Mouse (Mus musculus): ENCODE data around the gene Spn.

Gene Spn

GRCm38 (mm10) chr7:127105551-127105950, 32.1 kb downstream of the Spn start:
- peaks cover 55% of the 10 kb centered on the region for H3K4me1 ChIP-seq (replicated peaks; ENCODE audit: low read depth, low read length)
- H3K4me3 ChIP-seq (replicated peaks; ENCODE audit: low read length): no peak overlapping the region
- H3K27me3 ChIP-seq (ENCODE audit: insufficient read depth, low read length): no peaks in the 10 kb centered on the region
- no peak for TF ChIP-seq CTCF (conservative IDR thresholded peaks at IDR 0.05; ENCODE audit: low read length)
- TF ChIP-seq POU5F1 (IDR thresholded peaks at IDR 0.05; ENCODE audit: borderline replicate concordance, low read length): no peak
- TF ChIP-seq NANOG (IDR thresholded peaks at IDR 0.05; ENCODE audit: borderline replicate concordance, low read length): no peak
- H3K36me3 ChIP-seq (ENCODE audit: insufficient read depth, low read length): no peaks in the 10 kb centered on the region
- H3K9me3 ChIP-seq (ENCODE audit: low read length): no peaks in the 10 kb centered on the region

- H3K4me1 ChIP-seq (replicated peaks; ENCODE audit: low read depth, low read length): peaks cover 47% of the 10 kb centered on the region
- peak overlapping the region; percentile 66 for H3K4me3 ChIP-seq (replicated peaks; ENCODE audit: low read length)
- no peaks in the 10 kb centered on the region for H3K36me3 ChIP-seq (ENCODE audit: insufficient read depth, low read length)
- no peaks in the 10 kb centered on the region for H3K27me3 ChIP-seq (ENCODE audit: insufficient read depth, low read length)
- peak; percentile 76 for TF ChIP-seq CTCF (conservative IDR thresholded peaks at IDR 0.05; ENCODE audit: low read length)
- TF ChIP-seq POU5F1 (IDR thresholded peaks at IDR 0.05; ENCODE audit: borderline replicate concordance, low read length): no peak
- no peak for TF ChIP-seq NANOG (IDR thresholded peaks at IDR 0.05; ENCODE audit: borderline replicate concordance, low read length)
- H3K9me3 ChIP-seq (ENCODE audit: low read length): no peaks in the 10 kb centered on the region
These were observed 32.9 kb downstream of the Spn start for GRCm38 (mm10) chr7:127104560-127105332.

DNA sequence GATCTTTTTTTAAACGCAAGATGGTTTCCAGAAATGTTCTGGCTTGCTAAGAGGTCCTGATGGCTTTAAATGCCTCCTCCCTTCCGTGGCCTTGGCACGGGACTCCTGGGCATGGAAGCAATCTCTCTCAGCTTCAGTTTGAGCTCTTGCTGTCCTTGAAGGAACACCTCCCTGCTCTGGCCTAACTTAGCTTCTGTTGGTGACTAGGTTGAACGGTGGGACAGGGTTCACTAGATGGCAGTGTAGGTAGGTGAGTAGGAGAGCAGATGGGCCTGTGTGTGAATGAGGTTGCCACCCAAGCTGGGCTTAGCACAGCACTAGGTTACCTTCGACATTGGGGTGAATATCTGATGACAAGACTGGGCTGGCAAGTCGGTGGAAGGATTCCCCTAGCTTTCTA, 33.7 kb downstream of the Spn start:
- H3K4me1 ChIP-seq (replicated peaks; ENCODE audit: low read depth, low read length): peaks cover 45% of the 10 kb centered on the region
- 0 out of 2 replicates have a peak overlapping the region, but pooled peaks have one; percentile 20 for H3K4me3 ChIP-seq (replicated peaks; ENCODE audit: low read length)
- no peaks in the 10 kb centered on the region for H3K9me3 ChIP-seq (ENCODE audit: low read length)
- H3K36me3 ChIP-seq (ENCODE audit: insufficient read depth, low read length): no peaks in the 10 kb centered on the region
- no peaks in the 10 kb centered on the region for H3K27me3 ChIP-seq (ENCODE audit: insufficient read depth, low read length)
- TF ChIP-seq NANOG (IDR thresholded peaks at IDR 0.05; ENCODE audit: borderline replicate concordance, low read length) (no peak), CTCF (conservative IDR thresholded peaks at IDR 0.05; ENCODE audit: low read length) (0 out of 2 replicates have a peak, but pooled peaks have one; percentile 11), POU5F1 (IDR thresholded peaks at IDR 0.05; ENCODE audit: borderline replicate concordance, low read length) (no peak)

- Histone ChIP-seq H3K36me3 (ENCODE audit: insufficient read depth, low read length) (no peaks in the 10 kb centered on the region), H3K9me3 (ENCODE audit: low read length) (no peaks in the 10 kb centered on the region), H3K4me1 (replicated peaks; ENCODE audit: low read depth, low read length) (peaks cover 36% of the 10 kb centered on the region), H3K27me3 (ENCODE audit: insufficient read depth, low read length) (no peaks in the 10 kb centered on the region), H3K4me3 (replicated peaks; ENCODE audit: low read length) (no peak overlapping the region)
- TF ChIP-seq CTCF (conservative IDR thresholded peaks at IDR 0.05; ENCODE audit: low read length) (no peak), POU5F1 (IDR thresholded peaks at IDR 0.05; ENCODE audit: borderline replicate concordance, low read length) (no peak), NANOG (IDR thresholded peaks at IDR 0.05; ENCODE audit: borderline replicate concordance, low read length) (no peak)
These were observed 35.5 kb downstream of the Spn start for GRCm38 (mm10) chr7:127102148-127102547.

DNA sequence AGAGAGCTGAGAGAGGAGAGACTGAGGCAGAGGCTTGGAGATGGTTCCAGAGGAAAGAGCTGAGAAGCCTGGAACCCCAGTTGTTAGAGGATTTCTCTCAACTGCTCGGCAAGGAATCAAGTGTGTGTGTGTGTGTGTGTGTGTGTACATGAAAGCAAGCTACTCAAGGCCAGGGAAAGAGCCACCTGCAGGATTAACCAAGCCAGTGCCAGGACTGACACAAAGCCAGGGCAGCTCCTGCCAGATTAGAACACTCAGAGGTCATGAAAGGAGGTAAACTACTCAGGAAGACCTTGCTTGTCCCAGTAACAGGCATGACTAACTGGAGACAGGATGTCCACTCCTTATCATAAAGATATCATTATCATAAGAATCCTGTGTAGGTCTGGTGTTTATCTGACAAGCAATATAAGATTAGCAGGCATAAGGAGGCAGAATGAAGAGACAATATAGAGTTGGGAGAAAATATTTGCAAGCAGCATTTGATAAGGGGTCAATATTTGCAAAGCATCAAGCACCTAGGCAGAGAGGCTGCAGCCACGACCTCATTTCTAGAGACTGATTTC, 36.1 kb downstream of the Spn start:
- TF ChIP-seq CTCF (conservative IDR thresholded peaks at IDR 0.05; ENCODE audit: low read length) (no peak), POU5F1 (IDR thresholded peaks at IDR 0.05; ENCODE audit: borderline replicate concordance, low read length) (no peak), NANOG (IDR thresholded peaks at IDR 0.05; ENCODE audit: borderline replicate concordance, low read length) (no peak)
- no peaks in the 10 kb centered on the region for H3K9me3 ChIP-seq (ENCODE audit: low read length)
- H3K27me3 ChIP-seq (ENCODE audit: insufficient read depth, low read length): no peaks in the 10 kb centered on the region
- H3K4me3 ChIP-seq (replicated peaks; ENCODE audit: low read length): no peak overlapping the region
- H3K4me1 ChIP-seq (replicated peaks; ENCODE audit: low read depth, low read length): peaks cover 37% of the 10 kb centered on the region
- H3K36me3 ChIP-seq (ENCODE audit: insufficient read depth, low read length): no peaks in the 10 kb centered on the region

- Histone ChIP-seq H3K9me3 (ENCODE audit: low read length) (no peaks in the 10 kb centered on the region), H3K4me1 (replicated peaks; ENCODE audit: low read depth, low read length) (peaks cover 25% of the 10 kb centered on the region), H3K4me3 (replicated peaks; ENCODE audit: low read length) (no peak overlapping the region), H3K27me3 (ENCODE audit: insufficient read depth, low read length) (no peaks in the 10 kb centered on the region), H3K36me3 (ENCODE audit: insufficient read depth, low read length) (peaks cover 3% of the 10 kb centered on the region)
- TF ChIP-seq NANOG (IDR thresholded peaks at IDR 0.05; ENCODE audit: borderline replicate concordance, low read length) (no peak), POU5F1 (IDR thresholded peaks at IDR 0.05; ENCODE audit: borderline replicate concordance, low read length) (no peak), CTCF (conservative IDR thresholded peaks at IDR 0.05; ENCODE audit: low read length) (no peak)
These were observed 38.1 kb downstream of the Spn start for GRCm38 (mm10) chr7:127099528-127099927.

DNA sequence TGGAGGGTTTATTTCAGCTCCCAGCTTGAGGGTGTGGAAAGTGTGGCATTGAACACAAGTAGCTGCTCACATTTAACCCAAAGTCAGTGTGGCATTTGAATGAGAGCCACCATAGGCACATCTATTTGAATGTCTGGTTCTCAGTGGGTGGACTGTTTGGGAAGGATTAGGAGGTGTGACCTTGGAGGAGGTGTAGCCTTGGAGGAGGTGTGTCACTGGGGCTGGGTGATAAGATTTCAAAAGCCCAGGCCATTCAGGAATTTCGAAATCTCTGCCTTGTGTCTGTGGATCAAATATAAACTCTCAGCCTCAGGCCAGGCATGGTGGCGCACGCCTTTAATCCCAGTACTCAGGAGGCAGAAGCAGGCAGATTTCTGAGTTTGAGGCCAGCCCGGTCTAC, 38.7 kb downstream of the Spn start:
- no peak overlapping the region for H3K4me3 ChIP-seq (replicated peaks; ENCODE audit: low read length)
- H3K27me3 ChIP-seq (ENCODE audit: insufficient read depth, low read length): no peaks in the 10 kb centered on the region
- H3K9me3 ChIP-seq (ENCODE audit: low read length): no peaks in the 10 kb centered on the region
- peaks cover 9% of the 10 kb centered on the region for H3K36me3 ChIP-seq (ENCODE audit: insufficient read depth, low read length)
- TF ChIP-seq CTCF (conservative IDR thresholded peaks at IDR 0.05; ENCODE audit: low read length) (no peak), POU5F1 (IDR thresholded peaks at IDR 0.05; ENCODE audit: borderline replicate concordance, low read length) (no peak), NANOG (IDR thresholded peaks at IDR 0.05; ENCODE audit: borderline replicate concordance, low read length) (no peak)
- H3K4me1 ChIP-seq (replicated peaks; ENCODE audit: low read depth, low read length): peaks cover 24% of the 10 kb centered on the region

DNA sequence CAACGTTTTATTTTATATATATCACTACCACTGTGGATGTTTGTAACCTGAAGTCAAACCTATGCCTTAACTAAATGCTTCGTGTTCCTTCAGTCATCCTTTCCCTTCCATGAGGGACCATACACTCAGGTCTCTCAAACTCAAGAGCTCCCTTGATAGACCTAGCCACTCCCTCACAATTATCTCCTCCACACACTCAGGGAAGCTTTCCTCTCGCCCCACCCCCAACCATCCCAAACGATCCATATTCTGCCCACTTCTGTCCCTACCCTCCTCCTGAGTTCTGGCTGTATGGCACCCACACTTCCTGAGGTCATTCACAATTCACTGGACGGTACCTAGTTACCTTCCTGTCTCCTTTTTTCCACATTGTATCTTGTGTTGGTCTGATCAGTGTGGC, 39.1 kb downstream of the Spn start:
- H3K4me3 ChIP-seq (replicated peaks; ENCODE audit: low read length): no peak overlapping the region
- H3K4me1 ChIP-seq (replicated peaks; ENCODE audit: low read depth, low read length): peaks cover 21% of the 10 kb centered on the region
- H3K27me3 ChIP-seq (ENCODE audit: insufficient read depth, low read length): no peaks in the 10 kb centered on the region
- TF ChIP-seq NANOG (IDR thresholded peaks at IDR 0.05; ENCODE audit: borderline replicate concordance, low read length) (no peak), POU5F1 (IDR thresholded peaks at IDR 0.05; ENCODE audit: borderline replicate concordance, low read length) (no peak), CTCF (conservative IDR thresholded peaks at IDR 0.05; ENCODE audit: low read length) (no peak)
- H3K9me3 ChIP-seq (ENCODE audit: low read length): no peaks in the 10 kb centered on the region
- H3K36me3 ChIP-seq (ENCODE audit: insufficient read depth, low read length): peaks cover 13% of the 10 kb centered on the region

Measured in E14TG2a.4 (cell line).